Mouse (Mus musculus): ENCODE data around the gene Eif2b2.

Eif2b2 gene

DNA sequence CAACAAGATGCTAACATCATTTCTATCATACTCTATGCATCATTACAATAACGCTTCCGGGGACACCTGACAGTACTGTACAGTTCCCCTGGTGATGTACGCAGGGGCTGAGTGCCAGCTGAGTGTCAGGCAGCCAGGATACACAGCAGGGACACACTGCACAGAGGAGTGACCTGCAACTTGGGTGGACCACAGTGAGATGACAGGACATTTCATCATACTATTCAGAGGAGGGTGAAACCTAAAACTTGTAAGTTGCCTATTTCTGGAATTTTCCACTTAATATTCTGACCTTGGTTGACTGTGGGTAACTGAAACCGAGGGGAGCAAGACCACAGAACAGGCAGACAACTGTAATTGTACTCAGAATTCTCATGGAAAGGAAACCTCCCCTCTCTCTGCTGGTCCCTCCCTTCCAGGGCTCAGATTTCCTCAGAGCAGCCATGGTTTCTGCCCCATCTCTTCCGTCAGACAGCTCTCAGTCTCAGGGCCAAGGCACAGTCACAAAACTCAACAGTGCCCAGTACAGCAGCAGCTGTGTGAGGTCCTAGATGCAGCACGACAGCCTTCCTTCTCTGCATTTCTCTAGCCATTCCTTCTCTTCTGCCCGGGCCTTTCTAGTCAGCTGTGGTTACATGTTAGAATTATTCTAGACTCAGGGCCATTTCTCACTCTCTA, 36.9 kb downstream of the Eif2b2 start:
- no peak for DNase-seq (ENCODE audit: low spot score)

GRCm38 (mm10) chr12:85257008-85257639, 37.8 kb downstream of the Eif2b2 start:
- no peak for DNase-seq (ENCODE audit: low spot score)

- DNase-seq (ENCODE audit: low spot score), result no peak
Observed at GRCm38 (mm10) chr12:85262489-85262888, 43.2 kb downstream of the Eif2b2 start.

GRCm38 (mm10) chr12:85263190-85263589, 43.9 kb downstream of the Eif2b2 start:
- no peak for DNase-seq (ENCODE audit: low spot score)

- no peak for DNase-seq (ENCODE audit: low spot score)
Observed at GRCm38 (mm10) chr12:85264531-85264930, 45.2 kb downstream of the Eif2b2 start.

DNA sequence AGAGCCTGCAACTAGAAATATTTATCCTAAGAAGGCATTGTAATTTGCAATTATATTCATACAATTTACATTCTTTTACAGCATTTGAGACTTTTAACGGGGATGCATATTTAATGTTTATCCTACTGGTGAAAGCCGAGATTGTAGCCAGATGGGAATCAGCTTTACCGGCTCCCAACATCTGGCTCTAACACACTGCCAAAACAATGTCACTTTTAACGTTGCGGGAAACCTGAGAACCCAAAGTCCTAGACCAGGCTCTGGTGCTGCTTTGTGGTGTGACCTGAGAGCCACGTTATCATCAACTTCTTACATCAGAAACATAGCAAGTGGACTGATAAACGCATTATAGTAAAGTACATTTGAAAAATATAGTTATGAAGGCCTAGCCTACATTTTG, 45.7 kb downstream of the Eif2b2 start:
- no peak for DNase-seq (ENCODE audit: low spot score)

DNA sequence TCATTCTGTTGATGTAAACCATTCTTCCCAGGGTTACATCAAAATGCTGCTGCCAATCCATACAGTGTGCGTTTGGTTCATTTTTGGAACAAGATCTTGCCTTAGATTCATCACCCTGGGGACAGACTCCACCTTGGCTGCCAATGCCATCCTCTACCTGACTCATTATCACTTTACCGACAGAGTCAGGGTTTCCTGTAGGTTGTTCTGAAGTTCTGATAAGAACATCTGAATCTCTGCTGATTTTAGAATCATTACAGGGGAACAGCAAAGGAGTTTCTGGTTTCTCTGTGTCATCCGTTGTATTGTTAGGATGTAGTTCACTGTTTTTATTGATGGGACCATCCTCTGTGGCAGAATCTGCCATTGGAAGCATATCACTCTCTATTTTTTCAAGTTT, 47.0 kb downstream of the Eif2b2 start:
- no peak for DNase-seq (ENCODE audit: low spot score)

DNA sequence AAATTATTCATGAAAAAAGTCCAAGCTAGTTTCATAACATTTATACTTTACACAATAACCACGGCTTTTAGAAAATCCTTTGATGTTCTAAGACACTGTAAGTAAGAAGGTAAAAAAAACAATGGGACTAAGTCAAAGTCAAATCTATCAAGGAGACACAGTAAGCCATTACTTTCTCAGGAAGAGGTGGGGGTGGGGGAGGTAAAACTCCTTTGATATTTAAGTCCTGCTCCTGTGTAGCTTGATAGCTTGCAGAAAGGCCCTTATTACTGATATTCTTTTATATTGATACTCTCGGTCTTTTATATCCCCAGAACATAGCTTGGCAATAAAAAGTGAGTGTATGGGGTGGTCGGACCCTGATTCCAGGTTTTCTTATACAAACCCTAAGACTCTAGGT, 50.5 kb downstream of the Eif2b2 start:
- DNase-seq (ENCODE audit: low spot score), result no peak

GRCm38 (mm10) chr12:85270319-85270718, 51.0 kb downstream of the Eif2b2 start, which contains the start of gene Mlh3:
Gene Mlh3 (minus strand): TSS chr12:85270599.
- no peak for DNase-seq (ENCODE audit: low spot score)

DNA sequence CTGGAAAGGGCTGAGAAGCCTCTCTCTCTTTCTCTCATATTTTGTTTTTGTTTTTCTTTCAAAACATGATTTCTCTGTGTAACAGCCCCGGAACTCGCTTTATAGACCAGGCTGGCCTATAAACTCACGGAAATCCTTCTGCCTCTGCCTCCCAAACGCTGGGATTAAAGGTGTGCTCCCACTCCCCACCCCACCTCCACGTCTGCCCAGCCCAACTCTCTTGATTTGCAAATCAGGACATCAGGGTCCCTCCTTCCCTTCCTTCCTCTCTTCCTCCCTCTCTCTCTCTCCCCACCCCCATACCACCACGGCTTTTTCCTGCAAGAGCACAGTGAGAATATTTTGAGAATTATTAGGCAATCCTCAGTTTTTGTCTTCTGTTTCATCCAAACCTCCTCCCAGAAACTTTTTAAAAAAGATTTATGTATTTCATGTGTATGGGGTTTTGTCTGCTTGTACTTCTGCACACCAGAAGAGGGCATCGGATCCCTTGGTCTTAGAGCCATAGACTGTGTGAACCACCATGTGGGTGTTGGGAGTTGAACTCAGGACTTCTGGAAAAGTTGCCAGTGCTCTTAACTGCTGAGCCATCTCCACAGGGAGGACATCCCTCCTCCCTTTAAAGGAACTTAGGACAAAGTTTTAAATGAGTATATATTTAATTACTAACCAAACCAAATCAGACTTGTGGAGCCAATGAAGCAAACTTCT, 52.0 kb downstream of the Eif2b2 start:
- peak; percentile 31 for DNase-seq (ENCODE audit: low spot score)

GRCm38 (mm10) chr12:85271843-85272206, 52.5 kb downstream of the Eif2b2 start:
- DNase-seq (ENCODE audit: low spot score), result peak; percentile 50

- DNase-seq (ENCODE audit: low spot score), result no peak
Observed at GRCm38 (mm10) chr12:85273508-85273907, 54.2 kb downstream of the Eif2b2 start.
